Mouse (Mus musculus): ENCODE measurements at regions not wholly inside any gene's neighbourhood (a gene's known extent, or its start where the extent isn't known, plus 50 kb on each side); places are given as distances from the start of the nearest gene placed in this dataset.

GRCm38 (mm10) chr12:110387567-110387966 is 59.4 kb upstream of the Ppp2r5c start:
- DNase-seq = no peak

- no peak for DNase-seq
Observed at GRCm38 (mm10) chr12:110389439-110389838, 57.5 kb upstream of the Ppp2r5c start.

- no peak for DNase-seq
Observed at GRCm38 (mm10) chr12:110391464-110391863, 55.5 kb upstream of the Ppp2r5c start.

GRCm38 (mm10) chr12:110393555-110393954 is 53.4 kb upstream of the Ppp2r5c start:
- DNase-seq = no peak

Data from kidney, adult 8-10 months (tissue).